Mouse (Mus musculus) cerebellum, postnatal 25 days (tissue): ENCODE measurements at regions not wholly inside any gene's neighbourhood (a gene's known extent, or its start where the extent isn't known, plus 50 kb on each side); places are given as distances from the start of the nearest gene placed in this dataset.

Experiments used
- DNase-seq, 2 experiments: peaks; one replicate each; pipeline ENCODE4 v3.0.0; 2021; ENCODE audit warnings: mixed read lengths in 2 of 2

GRCm38 (mm10) chr5:132759751-132760150 is 216.6 kb upstream of the Auts2 start:
- DNase-seq = no peak

GRCm38 (mm10) chr5:132758941-132759340 is 215.8 kb upstream of the Auts2 start:
- DNase-seq = peak; percentile 11 to 13

GRCm38 (mm10) chr5:132737966-132738365 is 194.8 kb upstream of the Auts2 start:
- DNase-seq = no peak

- no peak for DNase-seq
Observed at GRCm38 (mm10) chr5:132728689-132729189, 185.6 kb upstream of the Auts2 start.

- DNase-seq = no peak
Observed at GRCm38 (mm10) chr5:132724467-132724866, 181.3 kb upstream of the Auts2 start.

GRCm38 (mm10) chr5:132710301-132710700 is 167.2 kb upstream of the Auts2 start:
- no peak for DNase-seq

GRCm38 (mm10) chr5:132707531-132707930 is 164.4 kb upstream of the Auts2 start:
- DNase-seq = no peak

- DNase-seq = no peak
Observed at GRCm38 (mm10) chr5:132703455-132704100, 160.4 kb upstream of the Auts2 start.

GRCm38 (mm10) chr5:132702573-132702972 is 159.4 kb upstream of the Auts2 start:
- DNase-seq = no peak

GRCm38 (mm10) chr5:132690784-132691183 is 147.6 kb upstream of the Auts2 start:
- DNase-seq = no peak

GRCm38 (mm10) chr5:132675261-132675660 is 132.1 kb upstream of the Auts2 start:
- no peak for DNase-seq

GRCm38 (mm10) chr5:132673599-132674305 is 130.6 kb upstream of the Auts2 start:
- DNase-seq = peak in 1 of 2 experiments; percentile 26

- DNase-seq = no peak
Observed at GRCm38 (mm10) chr5:132671496-132671895, 128.4 kb upstream of the Auts2 start.

GRCm38 (mm10) chr5:132667316-132667715 is 124.2 kb upstream of the Auts2 start:
- DNase-seq = no peak

GRCm38 (mm10) chr5:132661266-132661665 is 118.1 kb upstream of the Auts2 start:
- peak; percentile 51 to 62 for DNase-seq

GRCm38 (mm10) chr5:132660036-132660435 is 116.9 kb upstream of the Auts2 start:
- DNase-seq = no peak

- DNase-seq = no peak
Observed at GRCm38 (mm10) chr5:132654382-132654781, 111.2 kb upstream of the Auts2 start.

GRCm38 (mm10) chr5:132653694-132654300 is 110.7 kb upstream of the Auts2 start:
- peak; percentile 20 to 23 for DNase-seq

GRCm38 (mm10) chr5:132652201-132652600 is 109.1 kb upstream of the Auts2 start:
- no peak for DNase-seq

- DNase-seq = no peak
Observed at GRCm38 (mm10) chr5:132649771-132650170, 106.6 kb upstream of the Auts2 start.

- DNase-seq = no peak
Observed at GRCm38 (mm10) chr5:132648751-132649150, 105.6 kb upstream of the Auts2 start.

GRCm38 (mm10) chr5:132644646-132645172 is 101.6 kb upstream of the Auts2 start:
- DNase-seq = no peak

- DNase-seq = no peak
Observed at GRCm38 (mm10) chr5:132643270-132643669, 100.1 kb upstream of the Auts2 start.
